Mouse (Mus musculus) embryo, embryonic 10.5 days (tissue): Measurements from ENCODE around the gene Gm6482.
A peak's percentile ranks its signal among the peaks of the same experiment; 100 is the strongest.
"Not testable (repeated sequence)": the region's sequence is repeated elsewhere in the genome, so short reads cannot be mapped to it uniquely, and the experiment has no call there.

Source experiments
- DNase-seq: peaks from one replicate; pipeline ENCODE4 v3.0.0-alpha.2; 2015; ENCODE audit warnings: low spot score

The Gm6482 gene

DNA sequence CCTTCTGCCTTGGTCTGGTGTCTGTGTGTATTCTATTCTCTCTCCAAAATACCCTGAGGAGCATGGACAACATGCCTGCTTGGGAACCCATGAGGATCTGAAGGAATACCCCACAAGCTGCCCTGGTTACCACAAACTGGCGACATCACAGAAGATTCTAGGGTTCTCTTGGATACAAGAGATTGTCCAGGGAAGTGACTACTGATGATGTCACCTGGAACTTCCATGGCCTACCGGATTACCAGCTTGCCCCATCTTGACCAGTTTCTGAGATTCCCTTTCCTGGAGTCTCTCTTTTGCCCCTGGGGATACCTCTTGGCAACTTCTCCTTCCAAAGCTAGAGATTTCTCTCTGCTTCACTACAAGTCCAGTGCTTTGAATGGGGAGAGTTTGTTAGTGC lies at the start of gene Gm6482:
Gm6482 (minus strand) TSS at position 101 of the 400 bp plus-strand sequence.
- DNase-seq = not testable (repeated sequence)

DNA sequence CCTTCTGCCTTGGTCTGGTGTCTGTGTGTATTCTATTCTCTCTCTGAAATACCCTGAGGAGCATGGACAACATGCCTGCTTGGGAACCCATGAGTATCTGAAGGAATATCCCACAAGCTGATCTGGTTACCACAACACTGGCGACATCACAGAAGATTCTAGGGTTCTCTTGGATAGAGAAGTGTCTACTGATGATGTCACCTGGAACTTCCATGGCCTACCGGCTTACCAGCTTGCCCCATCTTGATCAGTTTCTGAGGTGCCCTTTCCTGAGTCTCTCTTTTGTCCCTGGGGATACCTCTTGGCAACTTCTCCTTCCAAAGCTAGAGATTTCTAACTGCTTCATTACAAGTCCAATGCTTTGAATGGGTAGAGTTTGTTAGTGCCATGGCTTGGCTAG lies 45.3 kb upstream of the Gm6482 start, which contains the start of gene Gm7954:
Gm7954 (minus strand) TSS at position 101 of the 400 bp plus-strand sequence.
- not testable (repeated sequence) for DNase-seq

DNA sequence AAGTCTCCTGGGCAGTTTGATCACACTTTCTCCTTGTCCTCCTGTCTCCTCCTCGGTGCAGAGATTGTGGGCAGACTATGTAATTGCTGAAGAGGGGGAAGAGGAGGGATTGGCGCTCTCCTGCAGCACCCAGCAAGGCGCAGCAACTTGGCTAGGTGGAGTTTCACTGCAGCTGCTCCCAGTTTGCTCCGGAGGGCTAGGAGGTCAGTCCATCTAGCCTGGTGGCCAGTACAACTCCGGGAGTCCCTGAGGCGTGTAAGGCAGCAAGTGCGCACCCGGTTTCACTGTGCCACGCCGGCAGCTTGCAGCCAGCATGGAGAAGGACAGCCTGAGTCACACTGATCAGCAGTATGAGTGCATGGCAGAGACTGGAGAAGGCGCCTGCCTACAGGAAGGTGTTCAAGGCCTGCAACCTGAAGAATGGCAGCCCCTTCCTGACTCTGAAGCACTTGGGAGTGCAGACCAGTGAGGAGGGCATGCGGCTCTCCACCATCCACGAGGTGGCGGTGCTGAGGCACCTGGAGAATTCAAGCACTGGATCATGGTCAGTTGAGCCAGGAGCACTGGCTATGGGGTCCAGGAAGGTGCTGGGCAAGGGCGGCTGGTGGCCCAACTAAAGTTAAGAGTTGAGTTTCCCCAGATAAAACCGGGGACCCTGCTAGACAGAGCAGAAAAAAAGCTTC lies 17.5 kb upstream of the Gm6482 start:
- DNase-seq = peak; percentile 38

DNA sequence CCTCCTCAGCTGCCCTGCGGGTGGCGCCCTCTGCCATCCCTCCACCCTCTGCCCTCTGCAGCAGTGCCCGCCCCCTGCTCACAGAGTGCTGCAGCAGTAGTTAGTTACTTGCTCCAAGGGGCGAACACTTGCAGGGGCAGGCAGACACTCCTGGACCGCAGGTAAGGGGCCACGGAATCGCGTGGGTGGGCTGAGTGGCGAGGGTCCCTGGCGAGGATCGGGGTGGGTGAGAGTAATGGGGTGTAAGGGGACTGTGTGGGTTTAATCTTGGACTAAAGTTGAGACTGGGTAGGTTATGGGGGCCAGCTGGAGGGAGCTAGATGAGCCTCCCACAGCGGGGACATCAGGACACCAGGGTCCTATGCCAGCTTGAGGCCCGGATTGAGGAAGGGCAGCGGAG lies 16.6 kb upstream of the Gm6482 start:
- DNase-seq = not testable (repeated sequence)

DNA sequence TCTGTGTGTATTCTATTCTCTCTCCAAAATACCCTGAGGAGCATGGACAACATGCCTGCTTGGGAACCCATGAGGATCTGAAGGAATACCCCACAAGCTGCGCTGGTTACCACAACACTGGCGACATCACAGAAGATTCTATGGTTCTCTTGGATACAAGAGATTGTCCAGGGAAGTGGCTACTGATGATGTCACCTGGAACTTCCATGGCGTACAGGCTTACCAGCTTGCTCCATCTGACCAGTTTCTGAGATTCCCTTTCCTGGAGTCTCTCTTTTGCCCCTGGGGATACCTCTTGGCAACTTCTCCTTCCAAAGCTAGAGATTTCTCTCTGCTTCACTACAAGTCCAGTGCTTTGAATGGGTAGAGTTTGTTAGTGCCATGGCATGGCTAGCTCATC lies 21.8 kb downstream of the Gm6482 start, which contains the start of gene Gm7945:
Gm7945 (minus strand) TSS at position 101 of the 400 bp plus-strand sequence.
- not testable (repeated sequence) for DNase-seq
